Comparison of ENCODE assay signal across 20 mouse cellular contexts in the genomic region with DNA sequence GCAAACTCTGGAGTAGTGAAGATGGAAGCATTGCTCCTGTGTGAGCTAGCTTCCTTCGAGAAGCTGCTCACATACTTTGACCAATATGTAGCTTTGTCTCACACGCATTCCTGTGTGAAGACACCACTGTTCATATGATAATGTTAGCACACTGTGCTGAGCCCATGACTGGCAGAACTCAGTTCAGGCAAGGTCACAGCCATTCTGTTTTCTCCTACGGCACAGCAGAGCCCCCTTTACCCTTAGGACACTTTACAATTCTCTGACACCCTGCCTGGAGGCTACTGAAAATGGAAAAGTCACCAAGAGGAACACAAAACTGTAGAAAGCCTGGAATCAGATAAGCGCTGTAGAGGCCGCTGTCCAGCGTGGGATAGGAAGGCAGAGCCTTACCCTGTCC.
"Had no signal": no experiment of that assay in that cellular context is flagged by ENCODE, and none has a peak within 500 bp of the region (broad histone marks: within the 10 kb centered on the region; RNA-seq: fewer than 3 reads in every experiment).

No protein-coding gene starts in this region.

- H3K9me3 ChIP-seq: liver, embryonic 13.5 days; liver, embryonic 15.5 days; lung, embryonic 15.5 days; megakaryocyte, embryonic 14.5 days; midbrain, embryonic 13.5 days; neural tube, embryonic 12.5 days; stomach, embryonic 15.5 days had no signal

- H3K27ac ChIP-seq: liver, embryonic 13.5 days; liver, embryonic 15.5 days; lung, embryonic 15.5 days; macrophage; midbrain, embryonic 13.5 days; neural tube, embryonic 12.5 days; stomach, embryonic 15.5 days; stomach, postnatal 0 days had no signal

- ATAC-seq: liver, postnatal 0 days; lung, postnatal 0 days; midbrain, embryonic 13.5 days had no signal

- H3K36me3 ChIP-seq: liver, embryonic 13.5 days; liver, embryonic 15.5 days; lung, embryonic 15.5 days; midbrain, embryonic 13.5 days; neural tube, embryonic 12.5 days; stomach, embryonic 15.5 days had no signal

- H3K4me3 ChIP-seq: liver, embryonic 13.5 days; liver, embryonic 15.5 days; lung, embryonic 15.5 days; megakaryocyte, embryonic 14.5 days; midbrain, embryonic 13.5 days; neural tube, embryonic 12.5 days; stomach, embryonic 15.5 days had no signal

- H3K9ac ChIP-seq: liver, embryonic 13.5 days; liver, embryonic 15.5 days; liver, postnatal 0 days; lung, embryonic 15.5 days; midbrain, embryonic 13.5 days; neural tube, embryonic 12.5 days; stomach, embryonic 15.5 days had no signal

- H3K4me1 ChIP-seq: neural tube, embryonic 12.5 days; stomach, embryonic 15.5 days had no signal

- H3K27me3 ChIP-seq: lung, embryonic 15.5 days; midbrain, embryonic 13.5 days; neural tube, embryonic 12.5 days; stomach, embryonic 15.5 days had no signal

- H3K4me2 ChIP-seq: liver, embryonic 13.5 days; liver, embryonic 15.5 days; lung, embryonic 15.5 days; midbrain, embryonic 13.5 days; neural tube, embryonic 12.5 days; stomach, embryonic 15.5 days had no signal

- DNase-seq: liver, embryonic 13.5 days; liver, postnatal 0 days; lung, adult 2 months; lung, postnatal 14 days; lung, postnatal 36 days; retina, postnatal 1 day; right cerebral cortex, adult 18-20 months; right cerebral cortex, postnatal 14 days; thymus, adult 2 months; thymus, postnatal 25 days; thymus, postnatal 4 days had no signal
